Mouse (Mus musculus): ENCODE measurements around the gene Adamts16. TPM values are rescaled to one million over a fixed set of nuclear protein-coding genes. Genes with fewer than 3 reads are reported as not detected.

The Adamts16 gene
- polyA plus RNA-seq, 1 experiment, result 3.1 TPM

DNA sequence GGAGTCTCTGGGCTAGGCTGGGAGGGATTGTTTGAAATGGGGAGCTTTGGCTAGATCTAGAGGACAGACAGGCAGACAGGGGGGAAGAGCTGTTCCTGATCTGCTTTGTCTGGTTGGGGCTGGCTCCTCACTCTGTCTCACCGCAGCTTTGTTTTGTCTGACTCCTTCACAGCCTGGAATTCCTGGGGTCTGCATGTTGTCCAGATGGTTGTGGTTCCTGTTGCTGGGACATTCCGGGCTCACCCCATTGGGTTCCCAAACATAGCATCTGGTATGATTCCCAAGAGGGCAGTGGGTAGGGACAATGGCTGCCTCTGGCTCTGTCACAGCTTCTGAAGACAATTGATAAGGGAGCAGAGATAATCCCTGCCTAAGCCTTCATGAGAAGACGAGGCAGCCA is 117.0 kb downstream of the Adamts16 start:
- Histone ChIP-seq H3K4me3 (ENCODE audit: insufficient read depth, low read length) (no peak overlapping the region), H3K27ac (ENCODE audit: insufficient read depth, low read length) (peak overlapping the region; percentile 41; the same call in 1 of the 2 replicates)
- TF ChIP-seq POLR2A (IDR thresholded peaks at IDR 0.05; ENCODE audit: low read depth, low read length), result no peak
- no peak for TF ChIP-seq CTCF (IDR thresholded peaks at IDR 0.05; ENCODE audit: borderline replicate concordance, insufficient read depth, low read length)

DNA sequence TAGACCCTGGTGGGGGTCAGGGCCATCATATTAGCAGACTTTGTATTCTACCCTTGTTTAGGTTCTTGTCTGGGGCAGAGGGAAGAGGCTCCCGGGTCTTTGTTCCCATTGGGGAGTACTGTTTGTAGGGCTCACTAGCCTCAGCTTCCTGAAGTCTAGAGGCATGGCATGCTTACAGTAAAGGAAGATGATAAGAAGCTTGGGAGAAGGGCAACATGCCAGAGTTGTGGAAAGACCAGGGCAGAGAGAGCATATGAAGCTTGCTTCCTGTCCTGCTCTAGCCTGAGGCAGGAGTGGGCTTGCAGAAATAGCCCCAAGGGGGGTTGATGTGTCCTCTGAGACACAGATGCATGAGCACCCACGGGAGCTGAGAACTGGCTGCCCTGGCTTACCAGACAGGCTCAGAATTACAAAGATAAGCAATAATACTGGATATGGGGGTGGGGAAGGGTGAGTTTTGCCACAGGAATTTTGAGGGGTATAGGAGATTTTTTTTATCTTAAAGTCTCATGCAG is 117.4 kb downstream of the Adamts16 start:
- Histone ChIP-seq H3K27ac (ENCODE audit: insufficient read depth, low read length) (peak overlapping the region; percentile 84), H3K4me1 (ENCODE audit: control insufficient read depth, insufficient read depth, low read length) (peaks cover 10% of the 10 kb centered on the region), H3K4me3 (ENCODE audit: insufficient read depth, low read length) (no peak overlapping the region)
- TF ChIP-seq POLR2A (IDR thresholded peaks at IDR 0.05; ENCODE audit: low read depth, low read length), result no peak
- TF ChIP-seq CTCF (IDR thresholded peaks at IDR 0.05; ENCODE audit: borderline replicate concordance, insufficient read depth, low read length), result no peak

More for the DNA sequence above, 117.0 kb downstream of the Adamts16 start:
- H3K4me1 ChIP-seq (ENCODE audit: control insufficient read depth, insufficient read depth, low read length), result peaks cover 10% of the 10 kb centered on the region

DNA sequence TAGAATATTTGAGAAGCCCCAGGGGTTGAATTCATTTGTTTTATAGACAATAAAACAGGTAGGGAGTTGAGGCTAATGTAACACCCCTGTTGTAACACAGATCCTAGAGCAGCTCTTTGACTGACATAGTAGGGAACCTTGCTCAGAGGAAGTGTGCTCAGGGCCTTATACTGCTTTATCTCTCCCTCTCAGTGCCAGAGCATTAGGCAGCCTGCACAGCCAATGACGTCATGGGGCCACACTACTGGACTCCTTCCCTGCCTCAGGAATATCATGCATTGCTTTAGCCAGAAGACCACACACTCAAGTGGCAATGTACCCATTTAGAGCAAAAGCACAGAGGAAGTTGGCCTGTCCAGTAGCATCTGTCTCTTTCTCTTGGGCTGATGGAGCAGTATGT is 121.6 kb downstream of the Adamts16 start:
- Histone ChIP-seq H3K4me1 (ENCODE audit: control insufficient read depth, insufficient read depth, low read length) (peaks cover 10% of the 10 kb centered on the region), H3K27ac (ENCODE audit: insufficient read depth, low read length) (no peak overlapping the region), H3K4me3 (ENCODE audit: insufficient read depth, low read length) (no peak overlapping the region)
- TF ChIP-seq CTCF (IDR thresholded peaks at IDR 0.05; ENCODE audit: borderline replicate concordance, insufficient read depth, low read length) (no peak), POLR2A (IDR thresholded peaks at IDR 0.05; ENCODE audit: low read depth, low read length) (no peak)

DNA sequence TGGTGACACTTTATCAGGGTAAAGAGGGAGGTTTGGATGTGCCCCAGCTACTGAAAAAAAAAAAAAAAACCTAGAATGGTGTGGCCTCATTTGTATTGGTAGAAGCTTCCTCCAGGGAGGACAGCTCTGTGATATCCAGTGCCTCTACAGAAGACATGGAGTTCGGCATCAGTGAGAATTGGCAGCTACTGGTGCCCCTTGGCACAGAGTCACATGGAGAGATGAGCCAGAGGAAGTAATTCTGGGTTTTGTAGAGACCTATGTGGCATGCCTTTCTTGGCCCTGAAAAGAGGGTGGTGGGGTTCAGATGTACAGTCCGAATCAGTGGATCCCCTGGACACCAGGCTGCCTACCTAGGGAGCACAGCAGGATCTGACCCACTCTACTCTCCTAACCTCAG is 122.8 kb downstream of the Adamts16 start:
- no peak for TF ChIP-seq POLR2A (IDR thresholded peaks at IDR 0.05; ENCODE audit: low read depth, low read length)
- TF ChIP-seq CTCF (IDR thresholded peaks at IDR 0.05; ENCODE audit: borderline replicate concordance, insufficient read depth, low read length), result no peak
- no peak overlapping the region for H3K4me3 ChIP-seq (ENCODE audit: insufficient read depth, low read length)
- H3K27ac ChIP-seq (ENCODE audit: insufficient read depth, low read length), result no peak overlapping the region
- H3K4me1 ChIP-seq (ENCODE audit: control insufficient read depth, insufficient read depth, low read length), result peaks cover 9% of the 10 kb centered on the region

DNA sequence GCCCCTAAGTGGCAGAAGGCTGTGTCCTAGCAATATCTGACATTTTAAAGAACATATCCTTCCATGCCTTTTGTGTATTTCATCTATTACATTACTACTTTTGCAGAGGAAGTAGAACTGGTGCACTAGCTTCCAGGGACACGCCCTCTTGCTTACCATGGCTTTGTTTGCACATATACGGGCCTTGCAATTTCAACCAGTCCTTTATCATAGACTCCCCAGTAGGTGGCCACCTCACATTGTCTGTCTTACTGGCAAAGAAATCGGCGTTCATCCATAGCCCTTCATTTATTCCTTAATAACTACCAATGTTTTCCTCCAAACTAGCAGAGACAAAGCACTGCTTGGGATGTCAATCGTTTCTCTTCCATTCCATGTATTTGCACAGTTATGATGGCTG is 125.6 kb downstream of the Adamts16 start:
- Histone ChIP-seq H3K27ac (ENCODE audit: insufficient read depth, low read length) (no peak overlapping the region), H3K4me3 (ENCODE audit: insufficient read depth, low read length) (no peak overlapping the region), H3K4me1 (ENCODE audit: control insufficient read depth, insufficient read depth, low read length) (peaks cover 8% of the 10 kb centered on the region)
- no peak for TF ChIP-seq POLR2A (IDR thresholded peaks at IDR 0.05; ENCODE audit: low read depth, low read length)
- TF ChIP-seq CTCF (IDR thresholded peaks at IDR 0.05; ENCODE audit: borderline replicate concordance, insufficient read depth, low read length), result no peak

DNA sequence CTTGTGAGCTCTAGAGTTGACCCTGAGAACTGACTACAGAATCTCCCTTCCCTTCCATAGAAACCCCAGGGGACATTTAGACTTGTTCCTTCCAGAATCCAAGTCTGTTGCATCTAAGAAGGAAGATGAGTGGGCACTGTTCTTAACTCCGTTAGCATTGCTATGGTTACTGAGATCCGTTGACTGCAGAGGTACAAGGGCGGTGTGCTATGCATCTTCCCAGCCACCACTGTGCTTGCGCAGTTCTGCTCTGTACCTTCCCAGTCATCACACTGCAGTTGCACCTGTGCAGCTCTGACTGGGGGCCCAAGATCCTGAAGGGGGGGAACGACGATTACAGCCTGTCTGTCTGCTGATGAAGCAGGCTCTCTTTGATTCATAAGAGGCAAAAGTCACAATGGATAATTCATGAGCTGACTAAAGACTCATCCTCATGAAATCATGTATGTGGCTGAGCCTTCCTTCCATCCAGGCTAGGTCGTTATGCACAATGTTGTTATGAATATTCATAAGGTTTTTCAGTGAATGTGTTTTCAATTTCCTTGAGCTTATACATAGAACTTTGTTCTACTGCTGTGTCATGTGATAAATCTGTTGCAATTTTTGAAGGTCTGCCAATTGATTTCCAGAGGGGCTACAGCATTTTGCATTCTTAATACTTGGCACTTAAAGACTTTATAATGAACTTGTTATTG is 127.4 kb downstream of the Adamts16 start:
- H3K4me3 ChIP-seq (ENCODE audit: insufficient read depth, low read length), result no peak overlapping the region
- H3K27ac ChIP-seq (ENCODE audit: insufficient read depth, low read length), result peak overlapping the region; percentile 96
- H3K4me1 ChIP-seq (ENCODE audit: control insufficient read depth, insufficient read depth, low read length), result peaks cover 8% of the 10 kb centered on the region
- TF ChIP-seq POLR2A (IDR thresholded peaks at IDR 0.05; ENCODE audit: low read depth, low read length) (no peak), CTCF (IDR thresholded peaks at IDR 0.05; ENCODE audit: borderline replicate concordance, insufficient read depth, low read length) (no peak)

DNA sequence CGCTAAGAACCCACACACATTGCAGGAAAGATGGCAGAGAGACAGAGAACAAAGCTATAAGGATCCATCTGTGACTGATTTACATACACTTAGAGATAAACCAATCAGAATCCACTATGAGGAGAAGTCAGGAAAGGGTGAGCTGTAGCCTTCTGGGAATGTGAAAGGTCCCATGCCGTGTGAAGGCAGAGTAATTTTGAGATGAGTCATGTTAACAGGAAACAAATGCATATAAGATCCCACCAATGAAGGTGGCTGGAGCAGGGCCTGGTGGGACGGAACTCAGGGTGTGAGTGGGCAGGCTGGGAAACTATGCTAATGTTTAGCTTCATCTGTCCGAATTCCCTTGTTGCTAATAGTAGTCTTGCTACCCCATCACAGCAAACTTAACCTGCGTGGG is 128.3 kb downstream of the Adamts16 start:
- Histone ChIP-seq H3K4me1 (ENCODE audit: control insufficient read depth, insufficient read depth, low read length) (peaks cover 8% of the 10 kb centered on the region), H3K27ac (ENCODE audit: insufficient read depth, low read length) (peak overlapping the region; percentile 96), H3K4me3 (ENCODE audit: insufficient read depth, low read length) (no peak overlapping the region)
- TF ChIP-seq POLR2A (IDR thresholded peaks at IDR 0.05; ENCODE audit: low read depth, low read length) (no peak), CTCF (IDR thresholded peaks at IDR 0.05; ENCODE audit: borderline replicate concordance, insufficient read depth, low read length) (no peak)

DNA sequence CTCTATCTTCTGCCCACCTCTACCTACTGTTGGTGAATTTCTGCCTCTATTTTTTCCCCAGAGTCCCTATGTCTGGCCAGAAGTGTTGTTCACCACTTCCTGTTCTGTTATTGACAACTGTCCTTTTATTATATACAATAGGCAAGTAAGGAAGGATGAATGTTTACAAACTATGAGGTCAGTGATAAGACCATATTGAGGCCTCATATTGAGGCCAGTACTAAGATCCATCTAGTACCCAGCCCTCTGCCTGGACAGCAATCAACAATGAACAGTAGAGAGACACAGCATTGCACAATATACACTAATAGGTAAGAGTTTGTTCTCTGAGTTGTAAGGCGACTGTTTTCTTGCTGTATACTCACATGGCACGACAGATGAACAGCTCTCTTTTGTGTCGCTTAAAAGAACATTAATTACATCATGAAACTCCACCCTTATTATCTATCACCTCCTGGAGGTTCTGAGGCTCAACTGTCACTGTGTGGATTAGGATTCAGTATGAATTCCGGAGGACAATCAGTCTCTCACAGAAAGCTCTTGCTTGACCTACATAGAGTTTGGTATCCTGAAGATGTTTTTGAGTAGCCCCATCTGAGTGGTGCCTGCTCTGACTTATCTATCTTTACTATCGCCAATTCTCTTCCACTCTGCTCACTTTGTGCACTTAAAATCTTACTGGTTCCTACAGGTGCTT is 134.3 kb downstream of the Adamts16 start:
- H3K4me3 ChIP-seq (ENCODE audit: insufficient read depth, low read length), result no peak overlapping the region
- H3K27ac ChIP-seq (ENCODE audit: insufficient read depth, low read length), result no peak overlapping the region
- TF ChIP-seq CTCF (IDR thresholded peaks at IDR 0.05; ENCODE audit: borderline replicate concordance, insufficient read depth, low read length), result no peak
- no peak for TF ChIP-seq POLR2A (IDR thresholded peaks at IDR 0.05; ENCODE audit: low read depth, low read length)

DNA sequence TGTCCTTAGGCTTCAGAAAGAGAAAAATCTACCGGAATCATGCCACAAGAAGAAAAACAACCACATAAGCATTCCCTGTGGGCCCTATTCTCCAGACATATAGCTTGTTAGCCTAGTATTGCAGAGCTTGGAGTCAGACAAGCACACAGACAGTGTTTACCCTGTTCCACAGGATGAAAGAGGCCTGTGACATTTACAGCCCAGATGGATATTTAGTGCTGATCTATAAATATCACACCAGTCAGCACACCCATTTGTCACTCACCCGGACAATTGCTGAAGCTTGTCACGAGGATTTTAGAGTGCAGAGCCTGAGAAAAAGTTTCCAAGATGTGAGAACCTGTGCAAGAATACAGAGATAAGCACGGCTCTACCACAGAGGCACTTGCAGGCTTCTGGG is 138.7 kb downstream of the Adamts16 start:
- no peak for TF ChIP-seq POLR2A (IDR thresholded peaks at IDR 0.05; ENCODE audit: low read depth, low read length)
- TF ChIP-seq CTCF (IDR thresholded peaks at IDR 0.05; ENCODE audit: borderline replicate concordance, insufficient read depth, low read length), result no peak
- H3K4me3 ChIP-seq (ENCODE audit: insufficient read depth, low read length), result no peak overlapping the region
- H3K27ac ChIP-seq (ENCODE audit: insufficient read depth, low read length), result peak overlapping the region; percentile 8; the same call in 1 of the 2 replicates
- H3K4me1 ChIP-seq (ENCODE audit: control insufficient read depth, insufficient read depth, low read length), result no peaks in the 10 kb centered on the region

More for the DNA sequence above, 134.3 kb downstream of the Adamts16 start:
- no peaks in the 10 kb centered on the region for H3K4me1 ChIP-seq (ENCODE audit: control insufficient read depth, insufficient read depth, low read length)

All from embryonic fibroblast, embryonic 13.5 days (primary cell).